Mouse (Mus musculus): ENCODE measurements around the gene Zkscan2.

The Zkscan2 gene

GRCm38 (mm10) chr7:123500239-123501219 is at the start of gene Zkscan2:
Gene Zkscan2, minus strand, starts transcription at chr7:123500449.
- DNase-seq (ENCODE audit: extremely low read depth, insufficient read length, low spot score) = no peak

GRCm38 (mm10) chr7:123529190-123529589 is 28.9 kb upstream of the Zkscan2 start:
- no peak for DNase-seq (ENCODE audit: extremely low read depth, insufficient read length, low spot score)

GRCm38 (mm10) chr7:123525761-123526160 is 25.5 kb upstream of the Zkscan2 start:
- no peak for DNase-seq (ENCODE audit: extremely low read depth, insufficient read length, low spot score)

DNA sequence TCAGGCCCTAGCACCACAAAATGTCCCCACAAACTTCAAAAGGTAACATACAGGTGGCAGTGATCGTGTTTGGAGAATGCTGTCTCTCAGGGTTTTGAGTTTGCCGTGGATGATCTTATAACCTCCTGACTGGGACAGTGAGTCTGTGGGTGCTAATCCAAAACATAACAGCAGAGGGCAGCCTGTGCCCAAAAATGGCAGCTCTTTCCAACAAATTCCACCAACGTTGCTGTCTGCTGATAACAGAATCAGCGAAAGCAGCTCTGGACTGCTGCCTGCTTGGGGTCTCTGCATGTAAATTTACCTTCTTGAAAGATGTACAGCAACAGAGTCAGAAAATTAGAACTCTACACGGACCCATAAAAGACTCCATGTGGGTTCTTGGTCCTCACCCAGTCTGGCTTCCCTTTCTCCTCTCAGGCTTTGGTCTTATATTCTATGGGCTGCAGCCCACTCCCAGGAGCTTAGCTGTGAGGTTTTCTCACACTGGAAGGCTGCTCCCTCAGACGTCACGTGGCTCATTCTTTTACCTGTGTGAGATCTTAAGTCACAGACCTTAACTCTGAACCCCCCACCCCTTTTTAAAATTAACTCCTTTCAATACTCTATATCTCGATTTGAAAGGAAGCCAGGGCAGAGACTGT is 24.1 kb upstream of the Zkscan2 start:
- no peak for DNase-seq (ENCODE audit: extremely low read depth, insufficient read length, low spot score)

DNA sequence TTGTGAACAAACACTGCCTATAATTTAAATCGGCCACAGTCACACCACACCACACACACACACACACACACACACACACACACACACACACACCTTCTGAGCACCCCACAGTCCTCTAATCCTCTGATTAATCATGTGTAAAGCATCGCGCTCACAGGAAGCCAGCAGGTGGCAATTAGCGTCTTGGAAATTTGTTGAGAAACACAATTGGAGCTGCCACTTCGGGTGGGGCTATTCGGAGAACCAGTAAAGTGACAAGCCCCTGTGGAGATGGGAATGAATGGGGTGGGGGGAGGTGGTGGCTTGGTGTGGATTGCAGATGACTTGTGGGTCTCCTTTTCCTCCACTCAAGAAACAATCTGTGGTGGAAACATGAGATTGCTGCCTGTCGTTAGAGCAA is 7.7 kb upstream of the Zkscan2 start:
- DNase-seq (ENCODE audit: extremely low read depth, insufficient read length, low spot score) = no peak

GRCm38 (mm10) chr7:123503358-123503757 is 3.1 kb upstream of the Zkscan2 start:
- DNase-seq (ENCODE audit: extremely low read depth, insufficient read length, low spot score) = no peak

DNA sequence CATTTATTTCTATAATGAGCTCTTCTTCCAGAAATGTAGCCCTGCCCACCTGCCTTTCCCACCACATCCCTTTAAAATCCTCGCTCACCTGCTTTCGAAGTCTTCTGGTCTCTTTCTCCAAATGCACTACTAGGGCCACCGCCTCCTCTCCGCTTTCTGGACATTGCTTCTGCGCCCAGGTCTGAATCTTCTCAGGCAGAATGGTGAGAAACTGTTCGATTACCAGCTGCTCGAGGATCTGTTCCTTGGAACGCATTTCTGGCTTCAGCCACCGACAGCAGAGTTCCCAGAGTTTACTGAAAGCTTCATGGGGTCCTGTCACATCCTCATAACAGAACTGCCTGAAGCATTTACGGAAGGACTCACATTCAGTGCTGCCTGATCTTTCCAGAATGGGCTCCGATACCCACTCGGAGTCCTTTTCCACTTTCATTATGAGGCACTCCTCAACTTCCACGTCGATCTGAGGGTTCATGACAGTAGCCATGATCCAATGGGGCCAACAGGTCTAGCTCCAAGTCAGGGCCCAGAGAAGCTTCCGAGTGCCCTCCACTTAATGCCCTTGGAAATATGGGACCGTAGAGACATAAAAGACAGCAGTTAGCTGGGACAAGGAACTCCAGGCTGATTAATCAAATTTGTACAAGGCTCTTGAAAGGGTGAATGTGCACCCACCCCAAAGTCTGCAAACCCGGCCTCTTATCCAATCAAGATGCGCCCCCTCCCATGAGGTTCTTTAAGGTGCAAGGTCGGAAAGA is 589 bp downstream of the Zkscan2 start:
- no peak for DNase-seq (ENCODE audit: extremely low read depth, insufficient read length, low spot score)

GRCm38 (mm10) chr7:123487703-123488102 is 12.5 kb downstream of the Zkscan2 start:
- no peak for DNase-seq (ENCODE audit: extremely low read depth, insufficient read length, low spot score)

- DNase-seq (ENCODE audit: extremely low read depth, insufficient read length, low spot score) = no peak
Measured at GRCm38 (mm10) chr7:123467961-123468360, 32.3 kb downstream of the Zkscan2 start.

- DNase-seq (ENCODE audit: extremely low read depth, insufficient read length, low spot score) = no peak
Measured at GRCm38 (mm10) chr7:123465692-123466387, 34.4 kb downstream of the Zkscan2 start.

DNA sequence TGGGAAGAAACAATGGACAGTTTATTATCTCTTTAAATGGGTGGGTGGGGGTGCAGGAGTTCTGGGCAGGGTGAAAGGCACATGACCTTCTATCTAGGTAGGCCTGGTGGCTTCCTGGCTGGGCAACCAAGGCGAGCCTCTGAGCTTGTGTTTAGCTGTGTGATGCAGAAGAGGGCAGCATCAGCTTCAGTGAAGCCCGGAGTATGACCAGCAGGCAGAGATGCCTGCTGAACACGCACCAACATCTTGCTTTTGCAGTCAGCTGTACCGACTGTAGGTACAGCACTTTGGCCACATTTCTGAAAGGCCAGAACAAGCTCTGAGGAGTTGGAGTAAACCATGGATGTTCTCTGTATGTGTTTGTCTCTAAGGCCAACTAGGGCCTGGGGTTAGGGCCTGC is 36.7 kb downstream of the Zkscan2 start:
- no peak for DNase-seq (ENCODE audit: extremely low read depth, insufficient read length, low spot score)

DNA sequence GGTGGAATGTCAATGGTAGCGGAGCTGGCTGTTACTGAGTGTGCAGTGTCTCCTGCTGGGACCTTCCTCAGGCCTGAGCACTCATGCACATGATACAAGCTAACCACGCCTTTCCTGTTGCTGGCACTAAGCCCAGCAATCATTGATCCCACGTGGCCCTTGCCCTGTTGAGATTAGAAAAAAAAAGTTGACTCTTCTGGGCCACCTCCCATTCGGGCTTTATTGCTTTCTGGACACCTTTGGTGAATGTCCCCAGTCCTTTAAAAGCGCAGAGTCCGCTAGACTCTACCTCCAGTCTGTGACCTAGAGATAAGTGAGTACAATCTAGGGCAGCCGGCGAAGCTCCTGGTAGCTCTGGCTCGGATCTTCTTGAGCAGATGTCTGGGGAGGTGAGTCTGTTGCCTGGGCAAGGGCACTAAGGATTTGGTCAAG is 38.2 kb downstream of the Zkscan2 start, which contains the start of gene Aqp8:
Aqp8 (plus strand) TSS at position 222 of the 432 bp plus-strand sequence.
- DNase-seq (ENCODE audit: extremely low read depth, insufficient read length, low spot score) = no peak

DNA sequence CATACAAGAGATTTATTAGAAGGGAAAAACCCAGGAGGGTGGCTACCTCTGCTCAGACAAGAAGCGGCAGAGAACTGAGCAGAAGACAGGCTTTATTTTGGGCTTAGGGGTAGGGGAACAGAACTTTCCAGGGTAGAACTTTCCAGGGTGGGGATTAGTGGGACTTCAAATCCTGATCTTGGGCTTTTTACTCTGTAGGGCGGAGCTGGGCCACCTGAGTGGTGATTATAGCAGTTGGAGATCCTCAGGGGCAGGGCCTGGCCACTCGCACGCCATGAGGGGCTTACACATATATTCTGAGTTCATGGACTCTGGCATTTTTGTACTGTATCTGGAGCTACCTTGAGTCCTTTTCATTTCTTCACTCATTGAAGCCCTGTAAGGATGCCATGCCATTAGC is 38.9 kb downstream of the Zkscan2 start:
- no peak for DNase-seq (ENCODE audit: extremely low read depth, insufficient read length, low spot score)

GRCm38 (mm10) chr7:123459247-123459646 is 41.0 kb downstream of the Zkscan2 start:
- no peak for DNase-seq (ENCODE audit: extremely low read depth, insufficient read length, low spot score)

GRCm38 (mm10) chr7:123458309-123458708 is 41.9 kb downstream of the Zkscan2 start:
- no peak for DNase-seq (ENCODE audit: extremely low read depth, insufficient read length, low spot score)

DNA sequence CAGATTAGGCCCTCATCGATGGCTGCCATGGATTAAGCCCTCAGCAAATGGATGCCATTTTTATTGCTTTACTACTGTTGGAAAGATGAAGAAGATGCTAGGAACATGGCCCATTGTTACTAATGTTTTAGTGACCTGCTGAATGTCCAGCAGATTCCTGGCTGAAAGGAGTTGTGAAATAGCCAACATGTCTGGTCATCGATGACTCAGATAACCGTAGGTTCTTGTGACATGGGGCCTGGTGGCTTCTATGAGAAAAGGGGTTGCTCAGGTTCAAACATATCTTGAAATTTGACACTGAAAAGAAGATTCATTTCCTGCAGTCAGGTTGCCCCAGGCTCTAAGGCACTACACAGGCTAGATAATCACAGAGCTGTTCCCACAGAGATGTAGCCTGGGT is 45.2 kb downstream of the Zkscan2 start:
- peak; percentile 13 for DNase-seq (ENCODE audit: extremely low read depth, insufficient read length, low spot score)

DNA sequence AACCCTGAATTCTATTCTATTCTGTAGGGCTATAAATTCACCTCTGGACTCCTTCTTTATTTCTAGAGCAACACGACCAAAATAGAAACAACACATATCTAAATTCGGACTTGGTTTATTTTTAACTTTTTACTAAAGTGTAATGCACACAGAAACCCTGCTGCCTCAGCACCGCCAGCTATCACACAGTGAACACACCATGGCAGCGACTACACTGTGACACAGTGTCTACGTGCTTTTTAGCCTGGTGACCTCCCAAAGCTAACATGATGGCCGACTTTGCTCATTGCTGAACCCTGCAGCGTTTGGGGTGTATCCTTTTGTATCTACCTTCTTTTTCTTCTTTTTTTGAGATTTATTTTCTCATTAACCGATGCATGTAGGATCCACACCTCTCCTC is 47.2 kb downstream of the Zkscan2 start:
- DNase-seq (ENCODE audit: extremely low read depth, insufficient read length, low spot score) = no peak

GRCm38 (mm10) chr7:123452551-123452950 is 47.7 kb downstream of the Zkscan2 start:
- DNase-seq (ENCODE audit: extremely low read depth, insufficient read length, low spot score) = no peak

GRCm38 (mm10) chr7:123450515-123450914 is 49.7 kb downstream of the Zkscan2 start:
- no peak for DNase-seq (ENCODE audit: extremely low read depth, insufficient read length, low spot score)

DNA sequence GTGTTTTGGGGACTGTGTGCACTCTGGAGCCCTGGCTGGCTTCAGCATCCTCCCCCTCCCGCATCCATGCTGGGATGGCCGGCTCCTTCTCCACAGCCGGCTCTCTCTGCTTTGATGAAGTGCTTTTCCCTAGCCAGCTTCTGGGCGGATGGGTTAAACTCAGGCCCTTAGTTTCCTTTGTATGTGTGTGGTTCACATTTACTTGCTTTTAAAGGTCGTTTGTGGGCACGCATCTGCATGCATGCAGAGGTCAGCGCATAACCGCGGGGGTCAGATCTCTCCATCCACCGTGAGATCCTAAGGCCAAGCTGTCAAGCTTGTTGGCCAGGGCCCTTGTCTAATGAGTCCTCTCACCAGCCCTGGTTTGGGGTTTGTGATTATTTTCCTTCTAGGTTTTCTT is 50.6 kb downstream of the Zkscan2 start:
- no peak for DNase-seq (ENCODE audit: extremely low read depth, insufficient read length, low spot score)
